Mouse (Mus musculus) CH12.LX (cell line): Measurements from ENCODE around the gene Bcdin3d. TPM values are rescaled to one million over a fixed set of nuclear protein-coding genes. Genes with fewer than 3 reads are reported as not detected.

Experiments used
- DNase-seq: peaks from one replicate; pipeline ENCODE4 v3.0.0-alpha.2; 2013; ENCODE audit errors: extremely low read depth
- H3K27ac ChIP-seq: 2 replicates; pipeline ENCODE4 v1.5.1; 2012; ENCODE audit warnings: low read depth, mild to moderate bottlenecking, control low read depth, moderate library complexity; ENCODE audit not compliant: insufficient read depth
- H3K27me3 ChIP-seq: replicated peaks from 2 replicates; pipeline ENCODE3; 2012; ENCODE audit warnings: inconsistent platforms
- H3K36me3 ChIP-seq, 2 experiments: replicated peaks in 1 of 2; 2 replicates each; pipeline versions ENCODE3 to v1.6.1; 2012; ENCODE audit warnings: inconsistent platforms in 1 of 2, low read length in 1 of 2, mild to moderate bottlenecking in 1 of 2, mixed read lengths in 1 of 2, moderate library complexity in 1 of 2; ENCODE audit not compliant: control insufficient read depth in 1 of 2, insufficient read depth in 1 of 2
- H3K4me1 ChIP-seq, 2 experiments: 2 replicates each; pipeline ENCODE4 v1.6.1; 2012; ENCODE audit warnings: inconsistent platforms in 1 of 2, moderate library complexity in 1 of 2; ENCODE audit not compliant: insufficient read depth in 2 of 2, control insufficient read depth in 1 of 2
- H3K4me2 ChIP-seq: 2 replicates; pipeline ENCODE4 v1.6.1; 2012; ENCODE audit warnings: low read depth, mild to moderate bottlenecking, control low read depth; ENCODE audit not compliant: poor library complexity, insufficient read depth, severe bottlenecking
- H3K4me3 ChIP-seq, 3 experiments: fragments of 150-350 bp in 1 of 3; sonication (generic) in 1 of 3; replicated peaks in 1 of 3; 2 replicates each; pipeline versions ENCODE3 to v1.5.1; 2011 to 2012; ENCODE audit warnings: low read depth in 2 of 3, low read length in 2 of 3, mild to moderate bottlenecking in 2 of 3, moderate library complexity in 2 of 3, control low read depth in 1 of 3, improper control_type of control experiment in 1 of 3, inconsistent platforms in 1 of 3, mixed read lengths in 1 of 3; ENCODE audit not compliant: poor library complexity in 1 of 3
- H3K79me2 ChIP-seq: replicated peaks from 2 replicates; pipeline ENCODE4 v1.6.1; 2012; ENCODE audit warnings: mild to moderate bottlenecking, moderate library complexity; ENCODE audit not compliant: control insufficient read depth, poor library complexity, insufficient read depth, severe bottlenecking; ENCODE audit errors: extremely low read depth
- H3K9ac ChIP-seq: 2 replicates; pipeline ENCODE4 v1.6.1; 2012; ENCODE audit warnings: low read depth, mild to moderate bottlenecking, control low read depth, moderate library complexity; ENCODE audit not compliant: insufficient read depth
- H3K9me3 ChIP-seq: replicated peaks from 2 replicates; pipeline ENCODE3; 2012; ENCODE audit warnings: low read length, inconsistent platforms, mixed read lengths
- BHLHE40 ChIP-seq: IDR thresholded peaks from 2 replicates; pipeline ENCODE4 v1.6.1; 2011; ENCODE audit warnings: mild to moderate bottlenecking, low read depth, low read length, improper control_type of control experiment
- CHD2 ChIP-seq: IDR thresholded peaks from 2 replicates; pipeline ENCODE4 v1.6.1; 2011; ENCODE audit warnings: low read length, improper control_type of control experiment
- CTCF ChIP-seq, 2 experiments: IDR thresholded peaks in 1 of 2; conservative IDR thresholded peaks in 1 of 2; 2 replicates each; pipeline ENCODE4 v1.5.1; 2011 to 2012; ENCODE audit warnings: low read depth in 2 of 2, low read length in 2 of 2, improper control_type of control experiment in 1 of 2, inconsistent platforms in 1 of 2, mild to moderate bottlenecking in 1 of 2, moderate library complexity in 1 of 2
- E2F4 ChIP-seq: IDR thresholded peaks from 2 replicates; pipeline ENCODE4 v1.6.1; 2011; ENCODE audit warnings: low read depth, low read length, improper control_type of control experiment; ENCODE audit not compliant: insufficient replicate concordance
- ELF1 ChIP-seq: IDR thresholded peaks from 2 replicates; pipeline ENCODE4 v1.6.1; 2014; ENCODE audit warnings: low read depth, mild to moderate bottlenecking, inconsistent platforms, low read length, improper control_type of control experiment
- GABPA ChIP-seq: IDR thresholded peaks from 2 replicates; pipeline ENCODE4 v1.6.1; 2012; ENCODE audit warnings: low read depth, low read length, improper control_type of control experiment, inconsistent platforms; ENCODE audit not compliant: insufficient replicate concordance
- HCFC1 ChIP-seq: IDR thresholded peaks from 2 replicates; pipeline ENCODE4 v1.6.1; 2012; ENCODE audit warnings: low read depth, mild to moderate bottlenecking, inconsistent platforms, low read length, improper control_type of control experiment
- KAT2A ChIP-seq: IDR thresholded peaks from 2 replicates; pipeline ENCODE4 v1.6.1; 2012; ENCODE audit warnings: low read length, improper control_type of control experiment, inconsistent platforms; ENCODE audit not compliant: insufficient replicate concordance
- MAX ChIP-seq: IDR thresholded peaks from 2 replicates; pipeline ENCODE4 v1.6.1; 2011; ENCODE audit warnings: low read length, improper control_type of control experiment
- MAZ ChIP-seq: IDR thresholded peaks from 2 replicates; pipeline ENCODE4 v1.6.1; 2012; ENCODE audit warnings: low read depth, mild to moderate bottlenecking, inconsistent platforms, low read length, improper control_type of control experiment, moderate library complexity
- NELFE ChIP-seq: IDR thresholded peaks from 2 replicates; pipeline ENCODE4 v1.6.1; 2011; ENCODE audit warnings: low read depth, low read length, improper control_type of control experiment
- NRF1 ChIP-seq: IDR thresholded peaks from 2 replicates; pipeline ENCODE4 v1.6.1; 2014; ENCODE audit warnings: low read depth, mild to moderate bottlenecking, inconsistent platforms, low read length, improper control_type of control experiment, moderate library complexity
- POLR2A ChIP-seq: IDR thresholded peaks from 2 replicates; pipeline ENCODE4 v1.6.1; 2011; ENCODE audit warnings: low read depth, mild to moderate bottlenecking, improper control_type of control experiment, low read length
- POLR2AphosphoS2 ChIP-seq: IDR thresholded peaks from 2 replicates; pipeline ENCODE4 v1.6.1; 2011; ENCODE audit warnings: low read depth, low read length, improper control_type of control experiment
- SIN3A ChIP-seq: IDR thresholded peaks from 2 replicates; pipeline ENCODE4 v1.6.1; 2012; ENCODE audit warnings: low read length, improper control_type of control experiment, inconsistent platforms
- SMC3 ChIP-seq: IDR thresholded peaks from 2 replicates; pipeline ENCODE4 v1.6.1; 2011; ENCODE audit warnings: low read depth, low read length, improper control_type of control experiment
- TBP ChIP-seq: conservative IDR thresholded peaks from 2 replicates; pipeline ENCODE4 v1.6.1; 2011; ENCODE audit warnings: low read depth, low read length, improper control_type of control experiment
- TCF12 ChIP-seq: IDR thresholded peaks from 2 replicates; pipeline ENCODE4 v1.6.1; 2014; ENCODE audit warnings: low read depth, mild to moderate bottlenecking, inconsistent platforms, low read length, improper control_type of control experiment
- USF2 ChIP-seq: conservative IDR thresholded peaks from 2 replicates; pipeline ENCODE4 v1.6.1; 2011; ENCODE audit warnings: low read depth, low read length, improper control_type of control experiment
- ZC3H11A ChIP-seq: IDR thresholded peaks from 2 replicates; pipeline ENCODE4 v1.6.1; 2012; ENCODE audit warnings: low read depth, mild to moderate bottlenecking, inconsistent platforms, low read length, improper control_type of control experiment
- ZMIZ1 ChIP-seq: IDR thresholded peaks from 2 replicates; pipeline ENCODE4 v1.6.1; 2012; ENCODE audit warnings: low read depth, mild to moderate bottlenecking, inconsistent platforms, low read length, improper control_type of control experiment
- dilution Hi-C: fragments of 300-500 bp; cut with MboI; formaldehyde crosslinking; loops from 2 replicates; pipeline ENCODE4 v1.14.3; 2020; ENCODE audit warnings: low sequenced_read_pairs; ENCODE audit not compliant: extremely low pct_unique_long_range_greater_than_20kb, extremely low pct_ligation_motif_present
- in situ Hi-C: fragments of 300-500 bp; cut with MboI; formaldehyde crosslinking; loops from 3 replicates; pipeline ENCODE4 v1.14.3; 2019; ENCODE audit warnings: low sequenced_read_pairs, low pct_ligation_motif_present, low pct_unique_long_range_greater_than_20kb, mixed read lengths
- polyA plus RNA-seq: library from polyadenylated mRNA; unstranded; fragments of >175 nt; gene quantifications from 2 replicates; pipeline ENCODE4 v1.2.1, GENCODE M21; 2012; ENCODE audit warnings: low read depth; ENCODE audit not compliant: insufficient read length
- total RNA-seq, 2 experiments: library from RNA; depleted of rRNA; stranded (reverse); fragments of 300-350 nt in 1 of 2; fragments of >200 nt in 1 of 2; gene quantifications; 2 replicates each; pipeline ENCODE4 v1.2.3; 2012 to 2014

Bcdin3d gene
- total RNA-seq (2012; rRNA removed) (13.4 and 14.2 TPM in 2 replicates), total RNA-seq (2014; rRNA removed) (13.8 and 15.3 TPM in 2 replicates), polyA plus RNA-seq (13.8 and 16.1 TPM in 2 replicates)

DNA sequence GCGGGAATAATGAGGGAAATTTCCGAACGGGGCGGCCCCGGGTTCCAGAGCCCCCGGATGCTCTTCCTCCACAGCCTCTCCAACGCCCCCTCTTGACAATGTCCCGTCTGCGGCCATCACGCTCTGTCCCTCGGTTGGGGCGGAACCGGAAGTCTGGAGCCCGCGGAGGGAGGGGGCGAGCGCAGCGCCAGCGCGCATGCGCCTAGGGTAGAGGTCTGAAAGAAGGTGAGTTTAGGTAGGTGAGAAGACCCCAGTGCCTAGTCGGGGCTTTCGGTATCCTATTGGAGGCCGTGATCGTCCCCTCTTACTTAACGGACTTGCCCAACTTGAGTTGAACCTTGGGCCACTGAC, at the start of gene Bcdin3d:
Gene Bcdin3d, minus strand, starts transcription at position 155 of the 351 bp plus-strand sequence.
- Histone ChIP-seq H3K4me2 (peak within 1 kb of the TSS; percentile 76), H3K9ac (peak within 1 kb of the TSS; percentile 95), H3K27me3 (no peaks in the 10 kb centered on the region)
- in situ Hi-C loops, result no loop called here
- DNase-seq, result peak; percentile 95
- no peak; the same call in 1 of the 2 replicates for TF ChIP-seq SIN3A
- TF ChIP-seq SMC3, result no peak
- TF ChIP-seq CHD2, result no peak
- TF ChIP-seq TCF12, result peak; percentile 85
- peak; percentile 84 for TF ChIP-seq POLR2A
- TF ChIP-seq NELFE, result peak; percentile 85
- no peak for TF ChIP-seq ZC3H11A
- TF ChIP-seq KAT2A, result 0 out of 2 replicates have a peak, but pooled peaks have one; percentile 36
- peak; percentile 72 for TF ChIP-seq HCFC1
- no peak for TF ChIP-seq USF2
- peak; percentile 94 for TF ChIP-seq ELF1
- peak; percentile 99 for TF ChIP-seq MAZ
- TF ChIP-seq MAX, result no peak
- TF ChIP-seq NRF1, result peak; percentile 97
- peak; percentile 83 for TF ChIP-seq ZMIZ1
- TF ChIP-seq E2F4, result no peak
- peak in 1 of 2 experiments; percentile 65; a peak in 2 of 4 replicates for TF ChIP-seq CTCF (conservative IDR thresholded peaks at IDR 0.05 in 1 of 2, IDR thresholded peaks at IDR 0.05 in 1 of 2; ENCODE audit: low read depth in 2 of 2, low read length in 2 of 2)
- TF ChIP-seq POLR2AphosphoS2, result no peak; the same call in 1 of the 2 replicates
- peak; percentile 67; the same call in 1 of the 2 replicates for TF ChIP-seq TBP
- TF ChIP-seq, all 38 proteins: peak for 11
- H3K79me2 ChIP-seq, result 0 out of 2 replicates have a peak, but pooled peaks cover 2% of the 10 kb centered on the region
- peaks cover 3 to 28% of the 10 kb centered on the region in 2 experiments; a peak in 3 of 4 replicates for H3K4me1 ChIP-seq
- H3K4me3 ChIP-seq, result peak within 1 kb of the TSS; percentile 69 to 88 (median 81)
- dilution Hi-C loops, result no loop called here
- peaks cover 10 to 18% of the 10 kb centered on the region in 2 experiments for H3K36me3 ChIP-seq
- no peak within 1 kb of the TSS for H3K27ac ChIP-seq
- H3K9me3 ChIP-seq, result peaks cover 12% of the 10 kb centered on the region

GRCm38 (mm10) chr15:99520306-99520705, 45.8 kb upstream of the Bcdin3d start:
- H3K4me3 ChIP-seq, result no peak overlapping the region
- H3K36me3 ChIP-seq, result no peaks in the 10 kb centered on the region
- dilution Hi-C loops, result no loop called here
- no peak for DNase-seq
- in situ Hi-C loops, result loop anchor here (5.0 kb wide), 1 partner anchor 42 kb away; no protein-coding TSS in a partner anchor
- no peak overlapping the region for H3K4me2 ChIP-seq
- H3K9me3 ChIP-seq, result peaks cover 6% of the 10 kb centered on the region
- peaks cover 91% of the 10 kb centered on the region for H3K27me3 ChIP-seq
- H3K27ac ChIP-seq, result no peak overlapping the region
- TF ChIP-seq BHLHE40 (no peak), E2F4 (no peak), ZMIZ1 (no peak), SIN3A (no peak), KAT2A (no peak), MAX (no peak), GABPA (no peak)
- no peaks in the 10 kb centered on the region for H3K4me1 ChIP-seq
- no peaks in the 10 kb centered on the region for H3K79me2 ChIP-seq
- H3K9ac ChIP-seq, result no peak overlapping the region
